Comparison of ENCODE assay signal across 28 mouse cellular contexts in the genomic region with DNA sequence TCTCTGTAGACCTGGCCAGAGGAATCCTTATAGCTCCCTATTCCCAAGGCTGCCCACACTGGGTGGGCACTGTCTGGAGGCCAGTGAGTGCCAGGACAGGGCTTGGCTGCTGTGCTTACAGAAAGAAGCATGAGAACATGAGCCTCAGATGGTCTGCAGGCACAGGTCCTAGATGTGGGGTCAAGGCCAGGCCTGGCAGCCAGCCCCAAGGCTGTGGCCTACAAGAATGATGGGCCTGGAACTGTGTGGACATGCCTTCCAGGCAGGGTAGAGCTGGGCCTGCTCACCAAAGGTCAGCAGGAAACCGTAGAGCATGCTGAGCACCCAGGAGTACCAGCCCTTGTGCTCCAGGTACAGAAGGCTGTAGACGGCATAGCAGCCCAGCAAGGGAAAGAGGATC. TPM values are rescaled to one million over a fixed set of nuclear protein-coding genes. Genes with fewer than 3 reads are reported as not detected.
A peak's percentile ranks its signal among the peaks of the same experiment; 100 is the strongest.
DNase-seq lines count a peak whose midpoint lies in the region; ATAC-seq lines count a peak whose summit lies in the region.
"Had no signal": no experiment of that assay in that cellular context is flagged by ENCODE, and none has a peak within 500 bp of the region (broad histone marks: within the 10 kb centered on the region; RNA-seq: fewer than 3 reads in every experiment).

No protein-coding gene starts in this region.

- H3K4me3 ChIP-seq in megakaryocyte, embryonic 14.5 days (replicated peaks), result peak overlapping the region; percentile 5
- H3K4me3 ChIP-seq: hindbrain, embryonic 13.5 days; intestine, embryonic 15.5 days; limb, embryonic 15.5 days; lung, embryonic 15.5 days; myocyte; neural tube, embryonic 15.5 days had no signal

- ATAC-seq in megakaryocyte, adult 5-6 weeks (ENCODE audit: poor library complexity, severe bottlenecking), result no peak
- no peak for ATAC-seq in inflammation-experienced regulatory T-cells, adult 6 months
- ATAC-seq: activated CD4-positive, CD25-positive, alpha-beta regulatory T cell, adult 4 months; forebrain, embryonic 14.5 days; intestine, embryonic 15.5 days; Patski had no signal

- peaks cover 62% of the 10 kb centered on the region for H3K4me1 ChIP-seq in megakaryocyte, embryonic 14.5 days
- H3K4me1 ChIP-seq: intestine, embryonic 15.5 days had no signal

- H3K9me3 ChIP-seq in megakaryocyte, embryonic 14.5 days, result no peaks in the 10 kb centered on the region
- H3K9me3 ChIP-seq: hindbrain, embryonic 13.5 days; intestine, embryonic 15.5 days; limb, embryonic 15.5 days; lung, embryonic 15.5 days; neural tube, embryonic 15.5 days had no signal

- H3K36me3 ChIP-seq in megakaryocyte, embryonic 14.5 days (replicated peaks; ENCODE audit: low read length), result peaks cover 81% of the 10 kb centered on the region

- intact Hi-C loops in gastrocnemius, postnatal 14 days (cut with DNase I; ENCODE audit: low total_unique reads), result no loop called here

- peak; percentile 83 for DNase-seq in adrenal gland, postnatal 10 days
- peak; percentile 47 for DNase-seq in gastrocnemius, postnatal 14 days
- peak; percentile 68 for DNase-seq in testis, postnatal 14 days (ENCODE audit: low spot score)
- DNase-seq in left cerebral cortex, adult 9 months (ENCODE audit: low spot score in 2 of 2), result no peak
- DNase-seq: cerebellum, adult 18-20 months; cerebellum, postnatal 36 days; heart, postnatal 14 days; kidney, postnatal 25 days; layer of hippocampus, adult 9-11 months; midbrain, embryonic 14.5 days; right cerebral cortex, adult 18-20 months; spleen, adult 18-20 months; thymus, postnatal 36 days had no signal

- H3K27me3 ChIP-seq in megakaryocyte, embryonic 14.5 days (replicated peaks), result no peaks in the 10 kb centered on the region
- H3K27me3 ChIP-seq: hindbrain, embryonic 13.5 days; intestine, embryonic 15.5 days; limb, embryonic 15.5 days; lung, embryonic 15.5 days; neural tube, embryonic 15.5 days; Patski had no signal

RNA-seq across cellular contexts. Expression of a gene that starts 5.4 kb away (rescaled TPM):
- 14.8 and 22.5 TPM in 2 replicates for polyA plus RNA-seq in megakaryocyte, embryonic 14.5 days (2012; ENCODE audit: insufficient read depth, low replicate concordance)
- 8.3 and 8.6 TPM in 2 replicates for total RNA-seq in megakaryocyte, adult 5-6 weeks (2015)
- total RNA-seq in megakaryocyte, adult 5-6 weeks (2017), result 9.3 and 10.3 TPM in 2 replicates
- 10 to 100 TPM; 18.8 to 21.6 TPM for total RNA-seq in adrenal gland, postnatal 10 days (2021)
- total RNA-seq in gastrocnemius, postnatal 14 days (2021), result 1 to 10 TPM; 4.9 to 7.3 TPM
- 10 to 100 TPM; 11.2 to 18.9 (median 17.4) TPM for polyA plus RNA-seq in inflammation-experienced regulatory T-cells, adult 6 months (2017; shearing (Covaris generic))

RNA-seq across cellular contexts. Expression of a gene that starts 30.2 kb away (rescaled TPM):
- polyA plus RNA-seq in megakaryocyte, embryonic 14.5 days (2012; ENCODE audit: insufficient read depth, low replicate concordance), result 153 and 336 TPM in 2 replicates
- total RNA-seq in megakaryocyte, adult 5-6 weeks (2015), result 56.6 and 62.8 TPM in 2 replicates
- 33.2 and 37.8 TPM in 2 replicates for total RNA-seq in megakaryocyte, adult 5-6 weeks (2017)
- 100 to 1,000 TPM; 108 to 117 TPM for total RNA-seq in adrenal gland, postnatal 10 days (2021)
- total RNA-seq in gastrocnemius, postnatal 14 days (2021), result 10 to 100 TPM; 39.8 to 47.7 TPM
- polyA plus RNA-seq in inflammation-experienced regulatory T-cells, adult 6 months (2017; shearing (Covaris generic)), result 10 to 100 TPM; 21.4 to 44.1 (median 27.2) TPM

RNA-seq across cellular contexts. Expression of a gene that starts 30.3 kb away (rescaled TPM):
- 109 and 265 TPM in 2 replicates for polyA plus RNA-seq in megakaryocyte, embryonic 14.5 days (2012; ENCODE audit: insufficient read depth, low replicate concordance)
- 15.8 and 23.4 TPM in 2 replicates for total RNA-seq in megakaryocyte, adult 5-6 weeks (2015)
- 28.8 and 32.6 TPM in 2 replicates for total RNA-seq in megakaryocyte, adult 5-6 weeks (2017)
- total RNA-seq in adrenal gland, postnatal 10 days (2021), result 10 to 100 TPM; 29.6 to 58.3 TPM
- 10 to 100 TPM; 10.6 to 12.0 TPM for total RNA-seq in gastrocnemius, postnatal 14 days (2021)
- polyA plus RNA-seq in inflammation-experienced regulatory T-cells, adult 6 months (2017; shearing (Covaris generic)), result 10 to 100 TPM in 1 of 3 experiments, 1 to 10 TPM in 2; 8.1 to 10.8 (median 9.8) TPM

RNA-seq across cellular contexts. Expression of a gene that starts 43.1 kb away (rescaled TPM):
- polyA plus RNA-seq in megakaryocyte, embryonic 14.5 days (2012; ENCODE audit: insufficient read depth, low replicate concordance), result 114 TPM in 1 of 2 replicates, not detected in the other
- total RNA-seq in megakaryocyte, adult 5-6 weeks (2015), result 90.8 and 107 TPM in 2 replicates
- 79.2 and 97.6 TPM in 2 replicates for total RNA-seq in megakaryocyte, adult 5-6 weeks (2017)
- 100 to 1,000 TPM in 1 of 2 experiments, 10 to 100 TPM in 1; 52.0 to 144 TPM for total RNA-seq in adrenal gland, postnatal 10 days (2021)
- under 1 TPM; 0.41 to 0.44 TPM for total RNA-seq in gastrocnemius, postnatal 14 days (2021)
- polyA plus RNA-seq in inflammation-experienced regulatory T-cells, adult 6 months (2017; shearing (Covaris generic)), result not detected
- total RNA-seq: left cerebral cortex, postnatal 14 days had no signal
- polyA plus RNA-seq: activated CD4-positive, CD25-positive, alpha-beta regulatory T cell, adult 4 months; C2C12; forebrain, embryonic 14.5 days; hindbrain, embryonic 13.5 days; myocyte; Patski had no signal

RNA-seq across cellular contexts. Expression of a gene that starts 46.6 kb away (rescaled TPM):
- not detected in 2 replicates for polyA plus RNA-seq in megakaryocyte, embryonic 14.5 days (2012; ENCODE audit: insufficient read depth, low replicate concordance)
- total RNA-seq in megakaryocyte, adult 5-6 weeks (2015), result not detected in 2 replicates
- total RNA-seq in megakaryocyte, adult 5-6 weeks (2017), result not detected in 2 replicates
- total RNA-seq in adrenal gland, postnatal 10 days (2021), result 1 to 10 TPM; 1.3 to 1.5 TPM
- total RNA-seq in gastrocnemius, postnatal 14 days (2021), result not detected
- polyA plus RNA-seq in inflammation-experienced regulatory T-cells, adult 6 months (2017; shearing (Covaris generic)), result not detected
- total RNA-seq: heart, postnatal 14 days; left cerebral cortex, postnatal 14 days had no signal
- polyA plus RNA-seq: activated CD4-positive, CD25-positive, alpha-beta regulatory T cell, adult 4 months; C2C12; forebrain, embryonic 14.5 days; heart, embryonic 11.5 days; hindbrain, embryonic 13.5 days; limb, embryonic 15.5 days; lung, embryonic 15.5 days; midbrain, embryonic 14.5 days; myocyte; neural tube, embryonic 15.5 days; Patski had no signal

Comparison
In these comparisons a context has a peak if more than half of its experiments do, and no peak if none do; other contexts are left out.
1. DNase-seq: peak in adrenal gland, postnatal 10 days (single experiment), gastrocnemius, postnatal 14 days (single experiment) and testis, postnatal 14 days (single experiment); none in left cerebral cortex, adult 9 months (0 of 2).